Mouse (Mus musculus) cortical plate, adult 2 months (tissue): ENCODE measurements around the gene Rnd2.

Source experiments
- CTCF ChIP-seq: fragments of 200-500 bp; IDR thresholded peaks from 2 replicates; pipeline ENCODE4 v1.5.1; 2011; ENCODE audit warnings: mild to moderate bottlenecking, control low read depth, low read length; ENCODE audit not compliant: insufficient read depth; ENCODE audit errors: extremely low read depth
- POLR2A ChIP-seq: fragments of 200-500 bp; IDR thresholded peaks from 2 replicates; pipeline ENCODE4 v1.6.1; 2011; ENCODE audit warnings: mild to moderate bottlenecking, low read length, control low read depth; ENCODE audit not compliant: insufficient read depth; ENCODE audit errors: extremely low read depth

- TF ChIP-seq CTCF (no peak), POLR2A (no peak)
These were observed at the start of gene Rnd2 for GRCm38 (mm10) chr11:101464211-101465100.
